Mouse (Mus musculus) kidney, postnatal 14 days (tissue): ENCODE data around the gene Slc35f4.
"Not testable (repeated sequence)": the region's sequence is repeated elsewhere in the genome, so short reads cannot be mapped to it uniquely, and the experiment has no call there.

ENCODE experiments used
- DNase-seq: peaks from one replicate; pipeline ENCODE4 v3.0.0; 2022; ENCODE audit warnings: mixed read lengths

Gene Slc35f4

DNA sequence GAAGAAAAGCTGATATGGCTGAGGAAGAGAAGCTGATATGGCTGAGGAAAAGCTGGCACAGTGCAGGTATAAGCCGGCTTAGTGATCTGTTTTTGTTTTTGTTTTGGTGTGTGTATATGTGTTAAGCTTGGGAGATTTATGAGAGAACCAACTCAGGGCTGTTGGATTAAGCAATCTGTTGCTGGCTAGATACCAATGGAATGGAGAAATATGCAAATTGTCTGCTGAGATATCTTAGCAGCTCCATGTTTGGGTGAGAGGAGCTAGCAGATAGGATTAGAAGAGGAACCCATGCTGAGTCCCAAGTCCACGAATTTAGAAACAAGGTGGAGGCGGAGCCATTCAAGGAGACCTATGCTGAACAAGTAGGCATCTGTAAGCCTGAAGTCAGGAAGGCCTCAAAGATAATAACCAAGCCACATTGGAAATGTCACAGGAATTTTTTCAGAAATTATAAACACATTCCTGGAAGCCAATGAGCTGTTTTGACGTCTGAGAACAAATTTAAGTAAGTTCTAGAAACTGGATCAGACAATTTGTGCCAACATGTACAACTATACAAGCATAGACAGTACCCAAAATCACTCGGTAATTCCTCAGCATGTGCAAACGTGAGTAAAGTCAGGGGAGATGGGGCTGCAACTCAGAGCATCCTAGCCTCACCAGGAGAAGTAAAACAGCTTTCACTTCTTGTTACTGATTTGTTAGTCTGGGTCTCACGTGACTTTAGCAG, 177.5 kb downstream of the Slc35f4 start:
- no peak for DNase-seq

DNA sequence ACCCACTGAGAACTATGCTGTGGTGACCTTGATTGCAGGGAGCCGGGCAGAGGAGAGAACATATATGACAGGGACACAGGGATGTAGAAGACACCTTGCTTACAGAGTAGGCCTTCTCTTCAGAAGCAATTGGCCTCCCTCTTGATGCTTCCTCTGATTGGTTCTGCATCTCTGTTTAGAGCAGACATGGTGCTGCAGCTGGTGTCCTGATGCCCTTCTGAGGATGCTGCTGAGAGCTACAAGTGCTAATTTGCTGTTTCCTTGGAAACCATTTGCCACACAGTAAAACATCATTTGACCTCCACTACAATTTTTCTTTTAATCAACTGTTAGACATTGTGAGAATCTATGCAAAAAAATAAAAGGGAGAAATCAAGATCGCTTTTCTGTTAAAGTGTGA, 180.0 kb downstream of the Slc35f4 start:
- DNase-seq = no peak

DNA sequence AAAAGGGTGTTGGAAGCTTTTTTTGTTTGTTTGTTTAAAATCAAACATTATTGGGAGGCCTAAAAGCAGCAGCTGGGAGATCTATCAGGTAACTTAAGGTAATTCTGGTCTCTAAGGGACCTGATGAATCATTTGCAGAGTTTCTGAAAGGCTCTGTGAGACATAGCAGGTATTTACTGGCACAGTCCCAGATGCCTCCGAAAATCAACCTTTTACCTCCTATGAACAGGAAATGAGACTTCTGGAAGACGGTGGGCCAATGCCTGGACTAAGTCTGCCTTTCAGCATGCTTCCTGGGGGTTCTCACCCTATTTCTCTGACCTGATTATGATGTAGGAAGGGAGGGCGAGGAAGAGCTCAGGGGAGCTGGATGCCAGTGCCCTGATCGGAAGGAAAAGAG, 188.8 kb downstream of the Slc35f4 start:
- peak; percentile 55 for DNase-seq

DNA sequence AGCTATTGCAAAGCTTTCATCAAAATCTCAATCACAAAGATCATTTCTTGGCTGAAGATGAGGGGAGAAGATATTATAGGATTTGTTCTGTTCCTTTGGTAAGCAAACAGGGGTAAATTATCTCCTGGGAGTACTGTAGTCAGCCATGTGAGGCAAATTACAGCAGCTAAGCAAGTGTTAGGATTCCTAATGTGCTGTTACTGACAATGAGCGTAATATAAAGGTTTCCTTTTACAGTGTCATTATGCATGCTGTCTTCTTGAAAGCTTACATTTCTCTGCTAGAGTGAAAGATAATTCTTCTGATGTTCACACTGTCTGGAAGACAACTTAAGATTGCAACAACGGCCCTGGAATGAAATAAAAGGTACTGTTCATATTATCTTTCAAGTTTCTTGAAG, 192.0 kb downstream of the Slc35f4 start:
- DNase-seq = no peak

DNA sequence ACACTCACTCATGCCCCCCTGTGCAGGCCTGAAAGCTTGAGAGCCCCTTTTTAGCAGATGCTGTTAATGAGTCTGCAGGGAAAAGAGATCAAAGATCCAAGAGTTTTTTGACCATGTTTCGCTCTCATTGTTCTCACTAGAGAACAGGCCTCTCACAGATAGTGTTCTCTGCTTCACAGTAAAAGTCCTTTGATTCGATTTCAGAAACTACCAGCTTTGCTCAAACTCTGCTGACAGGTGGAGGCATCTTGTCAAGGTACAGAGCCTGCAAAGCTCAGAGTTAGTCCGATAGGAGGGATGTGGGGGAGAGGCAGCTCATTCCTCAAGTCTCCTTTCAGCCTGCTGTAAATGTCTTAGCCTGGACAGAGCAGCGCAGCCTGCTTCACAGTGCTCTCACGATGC, 209.4 kb downstream of the Slc35f4 start:
- DNase-seq = no peak

DNA sequence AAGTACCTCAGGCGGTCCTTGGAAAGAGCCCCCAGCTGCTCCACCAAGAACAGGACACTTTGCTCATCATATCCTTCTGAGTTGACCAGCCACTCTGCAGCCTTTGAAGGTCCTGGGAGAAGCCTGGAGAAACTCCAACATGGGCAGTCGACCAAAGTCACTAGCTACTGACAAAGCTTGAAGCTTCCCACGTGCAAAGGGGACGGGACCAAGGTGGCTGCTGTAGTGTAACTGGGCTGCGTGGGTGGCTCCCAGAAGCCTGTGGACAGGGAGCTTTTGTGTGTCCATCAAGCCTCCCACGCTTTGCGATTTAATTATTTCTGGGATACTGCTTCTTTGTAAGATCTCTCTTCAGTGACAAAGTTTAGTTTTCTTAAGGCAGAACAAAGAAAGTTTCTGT, 211.9 kb downstream of the Slc35f4 start:
- no peak for DNase-seq

DNA sequence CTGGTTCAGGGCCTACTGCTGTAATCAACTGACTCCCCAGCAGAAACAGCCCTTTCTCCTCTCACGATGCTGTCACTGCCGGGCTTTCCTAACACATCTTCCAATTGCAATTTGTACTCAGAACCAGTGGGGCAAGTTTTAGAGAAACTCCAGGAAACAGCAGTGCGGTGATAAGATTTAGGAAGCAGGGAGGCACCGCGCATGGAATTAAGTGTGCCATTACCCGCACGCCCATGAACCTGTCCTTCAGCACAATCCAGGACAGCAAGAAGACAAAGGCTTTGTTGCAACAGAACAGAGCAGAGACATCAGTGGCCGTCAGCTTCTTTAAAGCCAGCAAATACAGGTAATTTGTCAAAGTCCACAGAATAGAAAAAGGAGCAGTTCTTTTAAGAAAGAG, 212.5 kb downstream of the Slc35f4 start:
- DNase-seq = no peak

DNA sequence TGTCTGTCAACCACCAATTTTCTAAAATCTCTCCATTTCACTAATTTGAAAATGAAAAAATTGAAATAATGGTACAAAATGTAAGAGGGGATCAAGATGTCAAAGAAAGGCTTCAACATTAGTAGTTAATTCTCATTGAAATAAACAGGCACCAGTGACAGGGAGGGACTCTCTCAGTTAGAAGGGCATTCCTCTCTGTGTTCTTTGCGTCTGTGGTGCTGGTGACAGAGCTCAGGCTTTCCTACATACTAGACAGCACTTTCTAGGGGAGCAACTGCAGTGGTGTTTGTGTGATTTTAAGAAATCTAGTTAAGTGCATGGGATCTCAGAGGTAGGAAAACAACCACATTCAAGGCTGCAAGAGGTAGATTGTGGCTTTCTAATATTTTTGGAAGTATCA, 214.3 kb downstream of the Slc35f4 start:
- no peak for DNase-seq

DNA sequence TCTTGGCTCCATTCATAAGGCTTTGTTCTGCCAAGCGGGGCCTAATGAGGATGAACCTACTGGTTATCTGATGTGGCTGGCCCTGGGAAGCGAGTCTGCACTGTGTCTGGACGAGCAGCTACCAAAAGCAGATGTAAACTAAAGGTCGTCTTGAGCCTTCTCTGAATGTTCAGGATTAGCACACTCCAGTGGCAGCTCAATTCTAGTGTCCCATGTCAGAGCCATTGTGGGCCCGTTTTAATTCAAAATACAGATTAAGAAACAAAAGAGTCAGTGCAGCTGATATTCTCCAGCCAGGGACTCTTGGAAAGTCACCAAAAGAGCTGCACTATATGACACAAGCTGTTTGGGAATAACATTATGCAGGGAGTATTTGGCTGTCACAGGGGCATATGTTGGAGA, 214.8 kb downstream of the Slc35f4 start:
- DNase-seq = no peak

DNA sequence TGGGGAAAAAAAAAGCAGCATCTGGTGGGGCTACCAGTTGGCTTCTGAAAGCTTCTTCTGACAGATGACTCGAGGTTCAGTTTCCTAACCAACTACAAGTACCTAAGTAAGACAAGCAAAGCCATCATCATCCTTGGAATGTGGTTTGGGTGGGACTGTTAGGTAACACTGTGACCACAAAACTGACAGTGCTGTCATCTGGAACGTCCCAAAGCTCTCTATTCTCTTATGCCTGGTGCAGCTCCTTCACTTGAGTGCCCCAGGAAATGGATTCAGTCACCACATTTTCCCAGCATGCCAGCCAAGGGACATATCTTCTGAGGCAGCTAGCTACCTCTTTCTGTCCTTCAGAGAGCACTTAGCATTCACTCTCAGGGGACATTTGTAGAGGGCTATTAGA, 216.2 kb downstream of the Slc35f4 start:
- DNase-seq = no peak

DNA sequence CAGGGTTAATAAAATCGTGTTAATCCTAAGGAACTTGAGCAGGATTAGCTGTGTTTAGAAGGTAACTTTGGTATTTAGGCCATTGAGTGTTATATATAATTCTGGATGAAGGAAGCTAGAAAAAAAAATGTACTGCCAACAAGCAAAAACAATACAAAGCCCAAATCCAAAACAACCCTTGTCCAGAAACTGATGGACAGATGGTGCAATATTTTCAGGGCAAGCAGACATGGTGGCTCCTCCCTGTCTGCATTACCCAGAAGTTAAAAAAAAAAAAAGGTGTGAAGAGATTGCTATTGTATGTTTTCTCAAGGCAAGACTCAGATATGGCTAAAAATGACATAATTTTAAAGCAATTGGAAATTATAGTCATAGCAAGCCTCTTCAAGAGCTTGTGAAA, 217.3 kb downstream of the Slc35f4 start:
- DNase-seq = no peak

DNA sequence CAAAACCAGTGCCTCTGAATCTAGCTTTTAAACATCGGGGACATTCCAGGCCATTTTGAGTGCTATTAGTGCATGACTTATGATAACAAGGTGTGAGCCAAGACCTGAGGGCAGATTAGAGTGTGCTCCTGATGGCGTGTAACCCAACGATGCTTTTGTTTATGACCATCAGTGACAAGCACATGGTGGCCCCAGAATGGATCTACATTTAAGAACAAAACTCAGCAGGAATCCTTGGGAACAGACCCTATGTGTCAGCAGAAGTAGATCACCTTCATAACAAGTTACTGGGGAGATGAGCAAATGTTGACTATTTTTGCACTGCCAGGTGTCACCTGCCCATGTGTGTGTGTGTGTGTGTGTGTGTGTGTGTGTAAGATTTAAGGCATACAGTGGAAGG, 218.0 kb downstream of the Slc35f4 start:
- no peak for DNase-seq

DNA sequence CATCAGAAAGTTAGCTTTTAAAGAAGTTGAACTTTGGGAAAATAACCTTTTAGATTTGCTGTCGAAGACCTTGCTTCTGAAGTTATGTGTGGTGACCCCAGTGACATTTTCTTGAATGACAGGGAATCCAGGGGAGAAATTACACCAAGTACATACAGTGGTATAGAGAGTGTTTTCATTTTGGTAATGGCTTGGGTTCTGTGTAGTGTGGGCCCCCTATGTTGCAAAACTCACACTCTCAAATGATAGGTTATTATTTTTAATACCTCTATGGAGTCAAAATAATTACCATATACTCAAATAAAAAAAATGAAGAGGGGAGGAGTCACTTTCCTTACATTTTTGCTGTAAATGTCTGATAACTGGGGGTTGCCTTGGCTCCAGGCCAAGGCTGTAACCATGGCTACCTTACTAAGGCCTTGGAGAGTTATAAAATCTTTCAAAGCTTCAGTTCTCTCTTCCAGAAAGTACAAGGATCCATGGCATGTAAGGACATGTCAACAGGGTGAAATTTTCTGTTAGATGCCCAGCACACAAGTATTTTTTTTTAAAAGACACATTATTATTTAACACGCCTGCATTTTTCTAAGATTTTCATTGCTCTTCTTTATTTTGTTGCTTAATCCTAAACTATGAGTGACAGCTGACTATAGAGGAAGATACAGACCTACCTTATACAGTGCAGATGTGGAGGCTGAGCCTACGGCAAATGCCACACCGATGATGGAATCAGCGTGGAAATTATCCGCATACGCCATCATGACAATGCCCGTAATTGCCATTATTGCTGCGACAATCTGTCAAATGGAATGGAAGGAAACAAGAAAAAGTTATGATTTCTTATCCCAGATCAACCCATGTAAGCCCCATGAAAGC, 220.1 kb downstream of the Slc35f4 start:
- DNase-seq = no peak

DNA sequence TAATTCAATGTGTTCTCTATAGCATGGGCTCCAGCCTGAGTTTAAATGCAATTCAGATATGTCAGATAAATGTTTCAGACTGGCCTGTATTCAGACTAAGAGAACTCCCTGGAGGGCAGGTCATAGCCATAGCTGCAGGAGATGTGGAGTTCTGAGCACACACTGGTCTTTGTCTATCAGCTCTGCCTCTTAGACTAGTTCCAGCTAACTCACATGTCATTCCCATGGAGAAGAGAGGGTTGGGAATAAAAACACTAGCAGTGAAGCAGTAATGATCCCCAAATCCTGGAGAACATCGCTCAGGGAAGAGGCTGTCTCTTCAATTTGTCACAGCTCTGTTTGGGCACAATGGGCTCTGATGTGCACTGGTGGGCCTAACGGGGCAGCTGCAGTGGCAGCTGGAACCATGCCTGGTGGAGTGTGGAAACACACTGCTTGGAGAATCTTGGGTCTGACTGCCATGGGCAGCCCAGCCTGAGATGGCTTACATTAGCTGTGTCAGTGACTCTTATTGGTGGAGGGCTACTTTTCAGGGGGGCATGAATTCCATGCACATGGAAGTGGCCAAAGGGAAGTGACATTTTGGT, 223.5 kb downstream of the Slc35f4 start:
- no peak for DNase-seq

DNA sequence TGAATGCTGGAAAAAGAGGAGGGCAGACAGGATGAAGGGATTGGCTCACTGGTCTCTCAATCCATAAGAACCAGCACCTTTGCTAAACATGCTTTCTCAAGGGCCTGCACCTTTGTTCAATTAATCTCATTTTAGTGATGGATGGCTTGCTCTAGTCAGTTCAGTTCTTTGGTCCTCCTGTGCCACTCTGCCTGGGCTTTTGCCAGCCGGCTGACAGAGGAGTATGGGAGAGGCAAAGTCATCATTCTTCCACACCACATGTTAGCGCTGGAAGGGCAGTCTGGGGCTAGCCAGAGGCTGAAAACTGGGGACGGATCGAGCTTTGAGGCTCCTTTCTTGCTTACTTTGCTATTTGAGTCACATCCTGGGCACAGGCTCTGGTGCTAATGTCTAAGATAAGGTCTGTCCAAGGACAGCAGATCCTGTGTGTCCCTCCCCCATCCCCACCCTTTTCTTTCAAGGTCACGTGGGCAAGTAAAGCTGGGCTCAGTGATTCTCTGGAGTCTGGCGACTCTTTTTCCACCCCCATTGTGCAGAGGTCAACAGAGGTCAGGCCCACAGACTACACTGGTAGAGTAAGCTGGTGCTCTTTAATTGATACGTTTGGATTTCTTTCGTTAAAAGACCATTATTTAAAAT, 224.7 kb downstream of the Slc35f4 start:
- DNase-seq = no peak

DNA sequence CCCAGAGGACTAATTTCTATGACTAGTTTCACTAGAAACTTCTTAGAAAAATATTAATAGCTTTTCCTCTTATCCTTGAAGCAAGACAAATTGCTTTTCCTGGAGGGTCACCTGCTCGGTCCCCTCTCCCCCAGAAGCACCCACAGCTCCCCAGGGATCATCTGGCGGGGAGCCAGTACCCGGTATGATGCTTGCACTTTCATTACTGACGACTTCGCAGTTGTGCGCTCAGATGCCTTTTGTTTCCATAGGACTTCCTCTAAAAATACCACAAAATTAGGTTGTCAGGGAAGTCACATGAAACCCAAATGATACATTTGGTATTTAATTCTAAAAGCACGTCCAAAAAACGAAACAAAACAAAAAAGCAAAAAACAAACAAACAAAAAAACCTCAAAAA, 225.5 kb downstream of the Slc35f4 start:
- DNase-seq = peak; percentile 7

DNA sequence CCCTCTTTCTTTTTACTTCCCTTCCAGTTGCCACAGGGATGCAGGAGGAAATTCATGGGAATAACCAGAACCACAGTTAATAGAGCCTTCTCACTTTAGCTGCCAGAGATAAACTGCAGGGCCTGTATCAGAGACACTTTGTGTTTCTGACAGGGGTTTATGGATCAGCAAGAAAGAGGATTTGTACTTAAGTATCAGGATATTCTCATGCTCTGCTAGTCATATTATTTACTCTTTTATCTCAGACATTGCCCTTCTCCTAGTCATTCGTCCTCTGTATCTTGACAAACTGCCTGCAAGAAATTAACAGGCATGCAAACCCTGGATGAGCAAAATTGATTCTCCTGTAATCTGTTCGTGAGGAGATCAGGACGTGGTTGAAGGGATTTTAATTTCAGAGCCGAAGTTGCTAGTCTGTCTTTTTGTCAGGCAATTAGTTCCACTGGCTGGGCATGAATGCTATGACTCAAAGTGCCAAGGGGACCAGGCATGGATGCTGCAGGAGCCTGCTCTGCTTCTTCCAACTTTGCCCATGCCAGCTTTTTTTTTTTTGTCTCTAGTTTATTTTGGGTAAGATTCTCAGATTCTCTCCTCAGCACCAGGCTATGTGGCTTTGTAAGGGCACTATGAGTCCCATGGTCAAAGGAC, 231.9 kb downstream of the Slc35f4 start:
- no peak for DNase-seq

DNA sequence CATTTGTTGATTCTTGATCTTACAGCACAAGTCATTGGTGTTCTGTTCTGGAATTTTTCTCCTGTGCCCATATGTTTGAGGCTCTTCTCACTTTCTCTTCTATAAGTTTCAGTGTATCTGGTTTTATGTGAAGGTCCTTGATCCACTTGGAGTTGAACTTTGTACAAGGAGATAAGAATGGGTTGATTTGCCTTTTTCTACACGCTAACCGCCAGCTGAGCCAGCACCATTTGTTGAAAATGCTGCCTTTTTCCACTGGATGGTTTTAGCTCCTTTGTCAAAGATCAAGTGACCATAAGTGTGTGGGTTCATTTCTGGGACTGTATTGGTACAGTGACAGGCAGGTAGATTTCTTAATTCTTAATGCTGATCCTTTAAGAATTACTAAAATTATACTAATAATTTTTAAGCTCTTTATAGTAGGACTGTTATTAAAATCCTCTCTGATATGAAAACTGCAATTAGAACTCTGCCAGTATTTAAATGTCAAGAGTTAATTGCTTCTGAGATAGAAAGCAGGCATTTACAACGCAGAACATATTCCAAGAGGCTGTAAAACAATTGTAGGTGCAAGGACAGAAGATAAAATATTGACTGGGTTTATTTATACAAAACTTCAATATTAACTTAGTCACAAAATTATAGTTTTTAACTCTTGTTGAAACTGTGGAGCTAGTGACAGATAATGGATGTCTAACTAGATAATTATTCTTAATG, 235.7 kb downstream of the Slc35f4 start:
- DNase-seq = no peak

DNA sequence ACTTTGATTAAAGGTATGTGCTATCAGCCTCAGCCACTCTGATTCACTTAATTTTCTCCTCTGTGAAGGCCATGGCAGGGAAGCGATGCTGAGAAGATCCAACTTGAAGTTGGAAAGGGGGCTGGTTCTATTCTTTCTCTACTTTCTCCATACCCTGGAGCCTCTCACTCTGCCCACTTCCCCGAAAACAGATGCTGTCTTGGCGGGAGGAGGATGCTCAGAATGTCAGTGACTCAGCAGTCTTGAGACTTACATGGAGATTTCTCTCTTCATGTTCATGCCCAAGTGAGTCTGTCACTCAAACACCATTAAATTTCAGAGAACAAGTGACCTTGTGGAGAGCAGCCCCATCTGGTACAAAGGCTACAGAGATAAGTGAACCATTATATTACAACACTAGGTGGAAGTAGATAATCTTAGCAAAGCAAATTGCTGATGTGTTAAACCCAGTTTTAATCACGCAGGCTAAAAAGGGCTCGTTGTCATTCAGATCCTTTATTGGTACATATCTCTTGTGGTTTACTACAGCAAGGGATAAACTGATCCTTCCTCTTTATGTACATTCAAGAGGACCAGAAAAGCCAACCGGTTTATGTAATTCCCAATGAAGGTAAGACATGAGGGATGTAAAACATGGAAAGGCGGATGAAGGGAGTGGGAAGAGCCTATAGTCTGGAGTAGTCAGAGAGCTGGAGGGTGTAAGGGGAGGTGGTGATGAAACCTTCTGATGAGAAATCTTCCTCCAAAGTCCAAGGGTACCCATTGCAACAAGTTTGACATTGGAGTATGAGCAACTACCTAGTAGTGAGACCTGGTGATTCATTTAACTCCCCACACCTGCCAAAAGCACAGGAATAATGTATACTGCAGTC, 241.8 kb downstream of the Slc35f4 start:
- DNase-seq = no peak

DNA sequence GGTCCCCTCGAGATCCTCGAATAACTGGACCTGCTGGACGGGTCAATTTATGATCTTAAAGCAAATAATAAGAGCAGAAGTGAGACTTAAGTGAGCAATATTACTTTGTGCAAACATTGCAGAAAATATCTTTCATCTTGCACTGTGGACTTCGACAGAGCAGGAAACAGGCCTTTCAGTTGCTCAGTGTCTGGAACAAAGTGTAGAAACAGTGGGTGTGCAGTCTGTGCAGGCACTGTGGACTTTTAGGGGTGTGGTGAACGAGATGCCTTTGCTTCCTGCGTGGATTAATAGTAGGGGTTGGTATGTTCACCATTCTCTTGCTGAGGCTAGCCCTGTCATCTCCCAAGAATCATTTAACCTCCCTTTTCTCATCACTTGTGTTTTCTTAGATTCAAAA, 247.0 kb downstream of the Slc35f4 start:
- no peak for DNase-seq

DNA sequence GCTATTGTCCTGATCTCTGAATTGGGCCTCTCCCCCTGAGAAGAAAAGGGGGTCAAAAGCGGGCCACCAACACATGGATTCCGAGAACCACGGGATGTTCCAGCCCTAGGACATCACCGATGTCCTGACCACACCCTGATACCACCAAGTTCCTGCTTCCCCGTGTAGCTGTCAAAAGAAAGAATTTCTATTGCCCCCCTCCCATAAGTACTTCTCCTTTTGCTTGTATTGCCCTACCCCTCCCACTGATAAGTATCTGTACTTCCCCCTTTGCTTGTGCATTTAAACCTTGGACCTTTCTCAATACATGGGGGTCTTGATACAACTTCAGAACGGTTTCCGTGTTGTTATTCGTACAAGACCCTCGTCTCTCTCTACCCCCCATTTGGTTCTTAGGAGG, 247.4 kb downstream of the Slc35f4 start:
- DNase-seq = not testable (repeated sequence)
